Mouse (Mus musculus) thymus, postnatal 10 days (tissue): ENCODE measurements around the gene Drc7.

Experiments
- DNase-seq, 2 experiments: peaks; one replicate each; pipeline ENCODE4 v3.0.0; 2021; ENCODE audit warnings: low spot score in 2 of 2

Drc7 gene

DNA sequence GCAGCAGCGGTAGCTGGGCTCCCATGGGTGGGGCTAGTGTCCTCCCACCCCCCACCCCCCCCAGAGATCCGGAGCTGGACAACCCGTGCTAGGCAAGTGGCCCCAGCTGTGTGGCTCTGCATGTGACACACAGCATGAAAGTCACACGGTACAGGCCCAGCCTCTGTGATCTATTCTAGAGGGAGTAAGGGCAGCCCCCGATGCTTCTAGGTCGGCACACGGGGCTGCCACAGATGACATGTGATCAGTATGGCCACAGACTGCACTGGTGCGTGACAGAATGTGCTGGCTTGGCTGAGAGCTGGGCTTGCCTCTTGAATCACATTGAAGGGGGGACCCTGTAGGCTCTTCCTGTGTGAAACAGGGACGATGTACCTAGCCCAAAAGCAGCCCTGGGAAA, 72.8 kb downstream of the Drc7 start:
- DNase-seq, result no peak
